Mouse (Mus musculus) bone marrow macrophage, adult 2 months (primary cell): ENCODE results near the gene Olfr198.

ENCODE experiments used
- CTCF ChIP-seq: IDR thresholded peaks from 2 replicates; pipeline ENCODE4 v1.5.1; 2012; ENCODE audit warnings: low read depth, mild to moderate bottlenecking, low read length, moderate library complexity
- POLR2A ChIP-seq: IDR thresholded peaks from 2 replicates; pipeline ENCODE4 v1.6.1; 2012; ENCODE audit warnings: mild to moderate bottlenecking, low read depth, low read length, borderline replicate concordance

GRCm38 (mm10) chr16:59151996-59152395 is 51.3 kb downstream of the Olfr198 start:
- TF ChIP-seq CTCF, result no peak
- no peak for TF ChIP-seq POLR2A
